Mouse (Mus musculus): ENCODE results near the gene Nemp2. TPM values are rescaled to one million over a fixed set of nuclear protein-coding genes. Genes with fewer than 3 reads are reported as not detected.
A peak's percentile ranks its signal among the peaks of the same experiment; 100 is the strongest.

The Nemp2 gene
- 8.5 and 8.6 TPM in 2 replicates for polyA plus RNA-seq (2014; fragmentation: Nextera tagmentation; extraction: Ambion mirVana)

- H3K9me3 ChIP-seq (ENCODE audit: control insufficient read depth, low read length), result no peaks in the 10 kb centered on the region
- peak within 1 kb of the TSS; percentile 72 for H3K4me3 ChIP-seq (ENCODE audit: low read depth, low read length)
- 0 out of 2 replicates have a peak, but pooled peaks cover 4% of the 10 kb centered on the region for H3K4me1 ChIP-seq (ENCODE audit: control insufficient read depth, insufficient read depth, low read length)
- under 1% methylated on average over 32 of the region's 44 CpGs for WGBS
- H3K27me3 ChIP-seq (ENCODE audit: control insufficient read depth, insufficient read depth, low read length), result no peaks in the 10 kb centered on the region
- H3K9ac ChIP-seq (replicated peaks; ENCODE audit: low read depth, low read length), result peak within 1 kb of the TSS; percentile 86
- no peaks in the 10 kb centered on the region for H3K36me3 ChIP-seq (ENCODE audit: control insufficient read depth, insufficient read depth, low read length)
- H3K4me2 ChIP-seq (ENCODE audit: low read depth, low read length), result peak within 1 kb of the TSS; percentile 50
- peak within 1 kb of the TSS; percentile 78 for H3K27ac ChIP-seq (ENCODE audit: low read depth, low read length)
- peak; percentile 97 for ATAC-seq (ENCODE audit: low read depth)
Measured at GRCm38 (mm10) chr1:52630248-52630936, at the start of gene Nemp2. TSS of gene Nemp2 (plus strand) at chr1:52630703.

GRCm38 (mm10) chr1:52581744-52582143 is 48.8 kb upstream of the Nemp2 start:
- no peak overlapping the region for H3K27ac ChIP-seq (ENCODE audit: low read depth, low read length)
- no peaks in the 10 kb centered on the region for H3K9me3 ChIP-seq (ENCODE audit: control insufficient read depth, low read length)
- no peak overlapping the region for H3K9ac ChIP-seq (replicated peaks; ENCODE audit: low read depth, low read length)
- no peak overlapping the region for H3K4me3 ChIP-seq (ENCODE audit: low read depth, low read length)
- H3K4me2 ChIP-seq (ENCODE audit: low read depth, low read length), result no peak overlapping the region
- 91% methylated on average over 6 of the region's 6 CpGs for WGBS
- H3K4me1 ChIP-seq (ENCODE audit: control insufficient read depth, insufficient read depth, low read length), result no peaks in the 10 kb centered on the region
- no peak for ATAC-seq (ENCODE audit: low read depth)
- no peaks in the 10 kb centered on the region for H3K36me3 ChIP-seq (ENCODE audit: control insufficient read depth, insufficient read depth, low read length)
- no peaks in the 10 kb centered on the region for H3K27me3 ChIP-seq (ENCODE audit: control insufficient read depth, insufficient read depth, low read length)

GRCm38 (mm10) chr1:52582866-52583265 is 47.6 kb upstream of the Nemp2 start:
- Histone ChIP-seq H3K4me1 (ENCODE audit: control insufficient read depth, insufficient read depth, low read length) (no peaks in the 10 kb centered on the region), H3K9ac (replicated peaks; ENCODE audit: low read depth, low read length) (no peak overlapping the region), H3K27me3 (ENCODE audit: control insufficient read depth, insufficient read depth, low read length) (no peaks in the 10 kb centered on the region), H3K4me3 (ENCODE audit: low read depth, low read length) (no peak overlapping the region), H3K9me3 (ENCODE audit: control insufficient read depth, low read length) (no peaks in the 10 kb centered on the region), H3K27ac (ENCODE audit: low read depth, low read length) (no peak overlapping the region), H3K4me2 (ENCODE audit: low read depth, low read length) (no peak overlapping the region), H3K36me3 (ENCODE audit: control insufficient read depth, insufficient read depth, low read length) (no peaks in the 10 kb centered on the region)
- no peak for ATAC-seq (ENCODE audit: low read depth)
- 94% methylated on average over 1 of the region's 1 CpGs for WGBS

DNA sequence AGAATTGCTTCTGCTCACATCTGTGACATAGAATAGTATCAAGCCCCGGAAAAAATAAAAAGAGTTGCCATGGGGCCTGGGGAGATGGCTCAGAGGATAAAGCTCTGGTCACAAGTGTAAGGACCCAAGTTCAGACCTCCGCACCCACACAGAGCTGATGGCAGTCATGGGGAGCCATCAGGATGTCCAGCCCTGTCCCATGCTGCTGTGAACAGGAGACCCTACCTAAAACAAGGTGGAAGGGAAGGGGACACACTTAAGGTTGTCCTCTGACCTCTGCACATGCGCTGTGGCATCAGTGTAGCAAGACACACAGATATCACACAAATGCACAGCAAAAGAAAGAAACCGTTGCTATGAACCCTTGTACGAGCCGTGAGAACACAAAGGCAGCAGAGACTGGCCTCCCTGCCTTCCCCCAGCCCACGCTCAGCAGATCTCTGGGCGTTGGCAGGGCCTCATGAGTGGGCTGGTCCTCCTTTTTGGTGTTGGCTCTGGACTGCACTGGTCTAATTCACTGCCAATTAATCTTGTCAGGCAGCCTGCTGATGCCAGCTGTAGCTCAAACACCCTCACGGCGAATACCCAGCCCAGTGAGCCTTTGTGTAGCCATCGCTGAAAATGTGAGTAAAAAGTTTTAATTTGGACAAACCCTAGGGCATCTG is 33.4 kb upstream of the Nemp2 start:
- WGBS, result 43% methylated on average over 11 of the region's 11 CpGs
- Histone ChIP-seq H3K4me3 (ENCODE audit: low read depth, low read length) (no peak overlapping the region), H3K9me3 (ENCODE audit: control insufficient read depth, low read length) (no peaks in the 10 kb centered on the region), H3K4me1 (ENCODE audit: control insufficient read depth, insufficient read depth, low read length) (no peaks in the 10 kb centered on the region), H3K4me2 (ENCODE audit: low read depth, low read length) (no peak overlapping the region; the same call in 1 of the 2 replicates), H3K27me3 (ENCODE audit: control insufficient read depth, insufficient read depth, low read length) (no peaks in the 10 kb centered on the region), H3K36me3 (ENCODE audit: control insufficient read depth, insufficient read depth, low read length) (no peaks in the 10 kb centered on the region), H3K27ac (ENCODE audit: low read depth, low read length) (0 out of 2 replicates have a peak overlapping the region, but pooled peaks have one; percentile 23), H3K9ac (replicated peaks; ENCODE audit: low read depth, low read length) (no peak overlapping the region)
- ATAC-seq (ENCODE audit: low read depth), result peak; percentile 95

GRCm38 (mm10) chr1:52597761-52598160 is 32.7 kb upstream of the Nemp2 start:
- H3K4me3 ChIP-seq (ENCODE audit: low read depth, low read length), result no peak overlapping the region
- H3K4me2 ChIP-seq (ENCODE audit: low read depth, low read length), result peak overlapping the region; percentile 9; the same call in 1 of the 2 replicates
- H3K27ac ChIP-seq (ENCODE audit: low read depth, low read length), result no peak overlapping the region
- WGBS, result 62% methylated on average over 11 of the region's 11 CpGs
- H3K4me1 ChIP-seq (ENCODE audit: control insufficient read depth, insufficient read depth, low read length), result no peaks in the 10 kb centered on the region
- 0 out of 2 replicates have a peak, but pooled peaks have one; percentile 36 for ATAC-seq (ENCODE audit: low read depth)
- H3K36me3 ChIP-seq (ENCODE audit: control insufficient read depth, insufficient read depth, low read length), result no peaks in the 10 kb centered on the region
- no peak overlapping the region for H3K9ac ChIP-seq (replicated peaks; ENCODE audit: low read depth, low read length)
- H3K9me3 ChIP-seq (ENCODE audit: control insufficient read depth, low read length), result no peaks in the 10 kb centered on the region
- no peaks in the 10 kb centered on the region for H3K27me3 ChIP-seq (ENCODE audit: control insufficient read depth, insufficient read depth, low read length)

- Histone ChIP-seq H3K4me3 (ENCODE audit: low read depth, low read length) (no peak overlapping the region), H3K4me1 (ENCODE audit: control insufficient read depth, insufficient read depth, low read length) (no peaks in the 10 kb centered on the region), H3K9me3 (ENCODE audit: control insufficient read depth, low read length) (no peaks in the 10 kb centered on the region), H3K36me3 (ENCODE audit: control insufficient read depth, insufficient read depth, low read length) (no peaks in the 10 kb centered on the region), H3K27ac (ENCODE audit: low read depth, low read length) (no peak overlapping the region), H3K9ac (replicated peaks; ENCODE audit: low read depth, low read length) (no peak overlapping the region), H3K4me2 (ENCODE audit: low read depth, low read length) (no peak overlapping the region), H3K27me3 (ENCODE audit: control insufficient read depth, insufficient read depth, low read length) (no peaks in the 10 kb centered on the region)
- ATAC-seq (ENCODE audit: low read depth), result no peak
- WGBS, result 65% methylated on average over 4 of the region's 4 CpGs
Measured at GRCm38 (mm10) chr1:52598361-52598760, 32.1 kb upstream of the Nemp2 start.

- H3K9ac ChIP-seq (replicated peaks; ENCODE audit: low read depth, low read length), result no peak overlapping the region
- H3K27me3 ChIP-seq (ENCODE audit: control insufficient read depth, insufficient read depth, low read length), result no peaks in the 10 kb centered on the region
- no peaks in the 10 kb centered on the region for H3K36me3 ChIP-seq (ENCODE audit: control insufficient read depth, insufficient read depth, low read length)
- no peaks in the 10 kb centered on the region for H3K4me1 ChIP-seq (ENCODE audit: control insufficient read depth, insufficient read depth, low read length)
- no peak for ATAC-seq (ENCODE audit: low read depth)
- H3K4me3 ChIP-seq (ENCODE audit: low read depth, low read length), result no peak overlapping the region
- H3K27ac ChIP-seq (ENCODE audit: low read depth, low read length), result no peak overlapping the region
- H3K9me3 ChIP-seq (ENCODE audit: control insufficient read depth, low read length), result no peaks in the 10 kb centered on the region
- no peak overlapping the region for H3K4me2 ChIP-seq (ENCODE audit: low read depth, low read length)
- WGBS, result 91% methylated on average over 3 of the region's 3 CpGs
Measured at GRCm38 (mm10) chr1:52601496-52601895, 29.0 kb upstream of the Nemp2 start.

GRCm38 (mm10) chr1:52607700-52608099 is 22.8 kb upstream of the Nemp2 start:
- no peak overlapping the region for H3K4me3 ChIP-seq (ENCODE audit: low read depth, low read length)
- H3K27me3 ChIP-seq (ENCODE audit: control insufficient read depth, insufficient read depth, low read length), result no peaks in the 10 kb centered on the region
- no peaks in the 10 kb centered on the region for H3K4me1 ChIP-seq (ENCODE audit: control insufficient read depth, insufficient read depth, low read length)
- no peak overlapping the region for H3K4me2 ChIP-seq (ENCODE audit: low read depth, low read length)
- no peak overlapping the region for H3K27ac ChIP-seq (ENCODE audit: low read depth, low read length)
- no peaks in the 10 kb centered on the region for H3K36me3 ChIP-seq (ENCODE audit: control insufficient read depth, insufficient read depth, low read length)
- H3K9ac ChIP-seq (replicated peaks; ENCODE audit: low read depth, low read length), result no peak overlapping the region
- WGBS, result 84% methylated on average over 1 of the region's 1 CpGs
- no peak for ATAC-seq (ENCODE audit: low read depth)
- no peaks in the 10 kb centered on the region for H3K9me3 ChIP-seq (ENCODE audit: control insufficient read depth, low read length)

DNA sequence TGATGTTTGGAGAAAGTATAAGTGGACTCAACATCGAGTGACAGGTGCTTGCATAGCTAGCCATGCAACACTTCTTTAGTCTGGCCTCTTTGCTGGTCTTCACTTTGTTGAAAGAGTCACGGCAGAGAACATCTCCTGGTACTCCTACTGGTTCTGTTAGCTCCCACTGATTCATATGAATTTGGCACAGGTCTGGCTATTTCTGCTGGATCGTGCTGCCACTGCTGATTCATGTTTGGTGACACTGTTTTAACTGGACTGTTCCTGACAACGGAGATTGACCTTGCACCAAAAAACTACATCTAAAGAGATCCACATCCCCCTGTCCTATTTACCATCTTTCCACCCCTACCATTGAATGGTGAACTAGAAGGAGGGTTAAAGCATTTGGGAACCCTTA is 22.0 kb upstream of the Nemp2 start:
- 92% methylated on average over 4 of the region's 4 CpGs for WGBS
- no peaks in the 10 kb centered on the region for H3K36me3 ChIP-seq (ENCODE audit: control insufficient read depth, insufficient read depth, low read length)
- H3K27me3 ChIP-seq (ENCODE audit: control insufficient read depth, insufficient read depth, low read length), result no peaks in the 10 kb centered on the region
- H3K4me1 ChIP-seq (ENCODE audit: control insufficient read depth, insufficient read depth, low read length), result no peaks in the 10 kb centered on the region
- ATAC-seq (ENCODE audit: low read depth), result no peak
- H3K27ac ChIP-seq (ENCODE audit: low read depth, low read length), result no peak overlapping the region
- no peak overlapping the region for H3K9ac ChIP-seq (replicated peaks; ENCODE audit: low read depth, low read length)
- no peak overlapping the region for H3K4me3 ChIP-seq (ENCODE audit: low read depth, low read length)
- no peak overlapping the region for H3K4me2 ChIP-seq (ENCODE audit: low read depth, low read length)
- H3K9me3 ChIP-seq (ENCODE audit: control insufficient read depth, low read length), result no peaks in the 10 kb centered on the region

All from neural tube, embryonic 14.5 days (tissue).